Mouse (Mus musculus): ENCODE data around the gene Bpifb4. TPM values are rescaled to one million over a fixed set of nuclear protein-coding genes. Genes with fewer than 3 reads are reported as not detected.

Gene Bpifb4
- polyA plus RNA-seq (2016; fragmentation: Nextera tagmentation; extraction: Ambion mirVana): 0.10 TPM in 1 of 2 replicates, not detected in the other

DNA sequence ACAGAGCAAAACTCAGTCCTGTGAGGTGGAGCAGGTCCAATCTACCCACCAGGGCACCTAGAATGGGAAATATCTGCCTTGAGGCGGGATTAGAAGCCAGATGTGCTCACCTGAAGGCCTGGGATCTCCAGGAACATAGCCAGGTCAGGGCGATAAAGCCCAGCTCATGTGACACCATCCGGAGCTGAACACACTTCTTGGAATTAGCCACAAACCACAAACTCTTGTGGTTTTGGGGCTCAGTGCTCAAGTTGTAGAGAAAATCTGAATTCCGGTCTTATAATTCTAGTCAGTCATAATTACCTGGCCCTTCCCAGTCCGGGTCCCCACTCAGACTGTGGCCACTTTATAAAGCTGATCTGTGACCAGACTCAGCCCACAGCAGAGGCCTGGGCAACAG, at the start of gene Bpifb4:
Bpifb4 (plus strand) TSS at position 370 of the 400 bp plus-strand sequence.
- no peaks in the 10 kb centered on the region for H3K36me3 ChIP-seq
- no peak within 1 kb of the TSS for H3K4me3 ChIP-seq
- no peaks in the 10 kb centered on the region for H3K27me3 ChIP-seq (ENCODE audit: low read depth, poor library complexity, severe bottlenecking)
- WGBS: 91% methylated on average over 5 of the region's 5 CpGs
- no peak within 1 kb of the TSS for H3K27ac ChIP-seq (replicated peaks)
- H3K9me3 ChIP-seq (replicated peaks): no peaks in the 10 kb centered on the region
- H3K4me1 ChIP-seq: no peaks in the 10 kb centered on the region
- no peak for DNase-seq (ENCODE audit: low spot score)

GRCm38 (mm10) chr2:153899111-153899510, 38.9 kb upstream of the Bpifb4 start:
- 85% methylated on average over 5 of the region's 5 CpGs for WGBS
- no peaks in the 10 kb centered on the region for H3K27me3 ChIP-seq (ENCODE audit: low read depth, poor library complexity, severe bottlenecking)
- H3K4me1 ChIP-seq: no peaks in the 10 kb centered on the region
- no peak for DNase-seq (ENCODE audit: low spot score)
- no peak overlapping the region for H3K27ac ChIP-seq (replicated peaks)
- H3K4me3 ChIP-seq: no peak overlapping the region
- H3K9me3 ChIP-seq (replicated peaks): no peaks in the 10 kb centered on the region
- no peaks in the 10 kb centered on the region for H3K36me3 ChIP-seq

- no peaks in the 10 kb centered on the region for H3K36me3 ChIP-seq
- DNase-seq (ENCODE audit: low spot score): no peak
- H3K4me1 ChIP-seq: no peaks in the 10 kb centered on the region
- H3K9me3 ChIP-seq (replicated peaks): no peaks in the 10 kb centered on the region
- H3K4me3 ChIP-seq: no peak within 1 kb of the TSS
- no peaks in the 10 kb centered on the region for H3K27me3 ChIP-seq (ENCODE audit: low read depth, poor library complexity, severe bottlenecking)
- 73% methylated on average over 4 of the region's 4 CpGs for WGBS
- no peak within 1 kb of the TSS for H3K27ac ChIP-seq (replicated peaks)
Observed at GRCm38 (mm10) chr2:153900088-153900487, 37.9 kb upstream of the Bpifb4 start, which contains the start of gene Bpifb6. Bpifb6 (plus strand) TSS chr2:153900388.

DNA sequence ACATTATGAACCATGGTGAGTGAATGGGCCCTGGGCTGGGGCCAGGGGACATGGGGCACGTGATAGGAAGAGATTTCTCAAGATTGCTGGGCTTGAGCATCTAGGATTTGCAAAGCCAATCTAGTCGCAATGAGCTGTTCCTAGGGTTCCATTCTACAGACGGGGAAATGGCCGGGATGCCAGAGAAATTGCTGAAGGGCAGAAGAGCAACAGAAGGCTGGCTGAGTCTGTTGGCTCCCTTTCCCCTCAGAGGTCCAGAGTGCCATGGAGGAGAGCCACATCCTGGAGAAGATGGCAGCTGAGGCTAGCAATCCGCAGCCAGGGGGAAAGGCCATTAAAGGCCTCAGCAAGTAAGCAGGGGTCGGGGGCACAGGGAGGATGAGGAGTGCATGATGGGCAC, 35.3 kb upstream of the Bpifb4 start:
- H3K9me3 ChIP-seq (replicated peaks): no peaks in the 10 kb centered on the region
- H3K27ac ChIP-seq (replicated peaks): no peak overlapping the region
- 78% methylated on average over 6 of the region's 6 CpGs for WGBS
- no peak for DNase-seq (ENCODE audit: low spot score)
- H3K27me3 ChIP-seq (ENCODE audit: low read depth, poor library complexity, severe bottlenecking): no peaks in the 10 kb centered on the region
- H3K4me3 ChIP-seq: no peak overlapping the region
- H3K4me1 ChIP-seq: no peaks in the 10 kb centered on the region
- no peaks in the 10 kb centered on the region for H3K36me3 ChIP-seq

DNA sequence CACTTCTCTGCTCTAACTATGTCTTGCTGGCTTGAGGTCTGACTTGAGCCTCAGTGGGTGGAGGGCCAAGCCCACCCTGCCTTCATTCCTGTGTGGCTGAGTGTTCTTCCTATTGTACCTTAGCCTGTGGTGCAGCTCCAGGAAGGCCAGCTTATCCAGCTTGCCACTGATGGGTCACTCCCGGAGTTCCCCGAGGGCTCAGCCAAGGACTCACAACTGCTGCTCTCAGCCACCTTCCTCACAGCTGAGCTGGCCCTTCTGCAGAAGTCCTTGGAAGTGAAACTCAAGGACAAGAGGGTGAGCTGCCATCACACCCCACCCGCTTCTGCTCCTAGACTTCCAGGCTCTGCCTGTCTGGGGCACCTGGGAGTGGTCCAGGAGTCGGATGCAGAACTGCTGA, 31.4 kb upstream of the Bpifb4 start:
- no peaks in the 10 kb centered on the region for H3K36me3 ChIP-seq
- no peaks in the 10 kb centered on the region for H3K4me1 ChIP-seq
- no peak overlapping the region for H3K4me3 ChIP-seq
- DNase-seq (ENCODE audit: low spot score): no peak
- 91% methylated on average over 4 of the region's 4 CpGs for WGBS
- H3K27ac ChIP-seq (replicated peaks): no peak overlapping the region
- H3K27me3 ChIP-seq (ENCODE audit: low read depth, poor library complexity, severe bottlenecking): no peaks in the 10 kb centered on the region
- no peaks in the 10 kb centered on the region for H3K9me3 ChIP-seq (replicated peaks)

DNA sequence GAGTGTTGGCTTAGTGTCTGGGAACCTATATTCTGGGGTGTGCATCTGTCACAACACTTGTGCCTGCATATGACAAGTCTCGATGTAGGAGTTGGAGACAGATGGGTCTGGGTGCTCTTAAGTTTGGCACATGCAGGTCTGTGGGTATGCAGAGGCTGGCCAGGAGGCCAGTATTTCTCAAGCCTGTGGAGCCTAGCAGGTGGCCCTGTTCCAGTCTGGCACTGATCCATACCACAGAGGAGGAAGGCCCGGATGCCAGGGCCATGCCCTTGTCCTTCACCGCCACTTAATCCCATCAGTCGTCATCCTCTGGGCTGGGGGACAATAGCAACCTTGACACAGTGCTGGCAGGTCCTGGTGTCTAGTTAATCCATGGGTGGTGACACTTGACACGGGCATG, 23.9 kb upstream of the Bpifb4 start:
- no peak for DNase-seq (ENCODE audit: low spot score)
- no peak overlapping the region for H3K27ac ChIP-seq (replicated peaks)
- no peak overlapping the region for H3K4me3 ChIP-seq
- no peaks in the 10 kb centered on the region for H3K36me3 ChIP-seq
- peaks cover 10% of the 10 kb centered on the region for H3K4me1 ChIP-seq
- H3K27me3 ChIP-seq (ENCODE audit: low read depth, poor library complexity, severe bottlenecking): no peaks in the 10 kb centered on the region
- 62% methylated on average over 5 of the region's 5 CpGs for WGBS
- no peaks in the 10 kb centered on the region for H3K9me3 ChIP-seq (replicated peaks)

GRCm38 (mm10) chr2:153917930-153918329, 20.1 kb upstream of the Bpifb4 start, which contains the start of gene Bpifb3:
Bpifb3 (plus strand) TSS chr2:153918230.
- no peaks in the 10 kb centered on the region for H3K27me3 ChIP-seq (ENCODE audit: low read depth, poor library complexity, severe bottlenecking)
- H3K4me3 ChIP-seq: no peak within 1 kb of the TSS
- H3K4me1 ChIP-seq: peaks cover 10% of the 10 kb centered on the region
- no peak for DNase-seq (ENCODE audit: low spot score)
- H3K27ac ChIP-seq (replicated peaks): 0 out of 2 replicates have a peak within 1 kb of the TSS, but pooled peaks have one; percentile 18
- no peaks in the 10 kb centered on the region for H3K9me3 ChIP-seq (replicated peaks)
- WGBS: 71% methylated on average over 8 of the region's 8 CpGs
- H3K36me3 ChIP-seq: no peaks in the 10 kb centered on the region

DNA sequence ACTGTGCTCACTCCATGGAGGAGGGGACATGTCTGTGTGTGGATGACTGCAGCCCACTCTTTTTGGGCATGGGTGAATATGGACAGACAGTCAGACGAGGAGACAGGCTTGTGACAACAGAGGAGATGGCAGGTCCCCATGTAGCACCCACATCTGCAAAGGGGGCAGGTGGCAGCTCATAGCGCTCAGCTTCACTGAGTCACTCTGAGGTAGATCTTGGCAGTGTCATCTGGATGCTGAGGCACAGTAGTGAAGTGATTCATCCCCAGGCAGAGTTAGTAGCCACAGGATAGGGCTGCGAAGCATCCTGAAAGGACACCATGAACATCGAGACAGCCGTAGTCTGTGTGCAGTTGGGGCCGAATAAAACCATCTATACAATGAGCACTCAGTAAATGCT, 16.8 kb upstream of the Bpifb4 start:
- Histone ChIP-seq H3K4me3 (no peak overlapping the region), H3K27me3 (ENCODE audit: low read depth, poor library complexity, severe bottlenecking) (no peaks in the 10 kb centered on the region), H3K36me3 (no peaks in the 10 kb centered on the region), H3K4me1 (peaks cover 5% of the 10 kb centered on the region; the same call in 1 of the 2 replicates), H3K9me3 (replicated peaks) (no peaks in the 10 kb centered on the region), H3K27ac (replicated peaks) (no peak overlapping the region)
- 86% methylated on average over 6 of the region's 6 CpGs for WGBS
- DNase-seq (ENCODE audit: low spot score): no peak

- no peak overlapping the region for H3K27ac ChIP-seq (replicated peaks)
- H3K36me3 ChIP-seq: no peaks in the 10 kb centered on the region
- H3K9me3 ChIP-seq (replicated peaks): no peaks in the 10 kb centered on the region
- WGBS: 49% methylated on average over 3 of the region's 3 CpGs
- no peaks in the 10 kb centered on the region for H3K27me3 ChIP-seq (ENCODE audit: low read depth, poor library complexity, severe bottlenecking)
- peaks cover 18% of the 10 kb centered on the region for H3K4me1 ChIP-seq
- peak; percentile 69 for DNase-seq (ENCODE audit: low spot score)
- H3K4me3 ChIP-seq: no peak overlapping the region
Observed at GRCm38 (mm10) chr2:153929871-153930413, 8.1 kb upstream of the Bpifb4 start.

GRCm38 (mm10) chr2:153931125-153931524, 6.9 kb upstream of the Bpifb4 start:
- 65% methylated on average over 6 of the region's 6 CpGs for WGBS
- Histone ChIP-seq H3K27ac (replicated peaks) (peak overlapping the region; percentile 33; the same call in 1 of the 2 replicates), H3K9me3 (replicated peaks) (no peaks in the 10 kb centered on the region), H3K4me3 (no peak overlapping the region), H3K36me3 (no peaks in the 10 kb centered on the region), H3K4me1 (peaks cover 18% of the 10 kb centered on the region), H3K27me3 (ENCODE audit: low read depth, poor library complexity, severe bottlenecking) (no peaks in the 10 kb centered on the region)
- no peak for DNase-seq (ENCODE audit: low spot score)

- Histone ChIP-seq H3K27me3 (ENCODE audit: low read depth, poor library complexity, severe bottlenecking) (no peaks in the 10 kb centered on the region), H3K36me3 (no peaks in the 10 kb centered on the region), H3K27ac (replicated peaks) (no peak overlapping the region), H3K4me3 (no peak overlapping the region), H3K4me1 (peaks cover 14% of the 10 kb centered on the region), H3K9me3 (replicated peaks) (no peaks in the 10 kb centered on the region)
- no peak for DNase-seq (ENCODE audit: low spot score)
- 83% methylated on average over 6 of the region's 6 CpGs for WGBS
Observed at GRCm38 (mm10) chr2:153933311-153933710, 4.7 kb upstream of the Bpifb4 start.

DNA sequence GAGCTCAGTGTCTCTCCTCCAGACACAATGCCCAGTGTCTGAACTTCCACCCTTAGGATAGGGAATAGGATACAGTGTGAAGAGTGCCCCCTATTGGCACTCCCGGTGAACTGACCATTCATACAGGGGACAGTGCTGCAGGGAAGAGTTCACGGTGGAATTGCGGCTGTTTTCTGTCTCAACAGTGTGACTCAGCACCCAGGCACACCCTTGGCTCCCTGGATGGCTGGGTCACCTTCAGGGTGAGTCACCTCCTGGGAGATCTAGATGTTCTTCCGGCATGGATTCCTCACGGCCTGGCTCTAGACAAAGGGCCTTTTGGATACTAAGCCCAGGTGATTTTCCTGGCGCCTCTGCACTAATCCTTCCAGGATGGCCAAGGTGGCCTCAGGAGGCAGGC, 2.7 kb upstream of the Bpifb4 start:
- Histone ChIP-seq H3K27me3 (ENCODE audit: low read depth, poor library complexity, severe bottlenecking) (no peaks in the 10 kb centered on the region), H3K36me3 (no peaks in the 10 kb centered on the region), H3K9me3 (replicated peaks) (no peaks in the 10 kb centered on the region), H3K27ac (replicated peaks) (no peak overlapping the region), H3K4me1 (peaks cover 12% of the 10 kb centered on the region), H3K4me3 (no peak overlapping the region)
- DNase-seq (ENCODE audit: low spot score): no peak
- 85% methylated on average over 6 of the region's 6 CpGs for WGBS

GRCm38 (mm10) chr2:153943537-153943936, 5.5 kb downstream of the Bpifb4 start:
- Histone ChIP-seq H3K4me3 (no peak overlapping the region), H3K27me3 (ENCODE audit: low read depth, poor library complexity, severe bottlenecking) (no peaks in the 10 kb centered on the region), H3K36me3 (no peaks in the 10 kb centered on the region), H3K27ac (replicated peaks) (no peak overlapping the region), H3K9me3 (replicated peaks) (no peaks in the 10 kb centered on the region), H3K4me1 (peaks cover 7% of the 10 kb centered on the region)
- WGBS: 39% methylated on average over 3 of the region's 3 CpGs
- peak; percentile 54 for DNase-seq (ENCODE audit: low spot score)

All from midbrain, embryonic 10.5 days (tissue).